9 mouse cellular contexts compared by ENCODE assay signal in the genomic region with DNA sequence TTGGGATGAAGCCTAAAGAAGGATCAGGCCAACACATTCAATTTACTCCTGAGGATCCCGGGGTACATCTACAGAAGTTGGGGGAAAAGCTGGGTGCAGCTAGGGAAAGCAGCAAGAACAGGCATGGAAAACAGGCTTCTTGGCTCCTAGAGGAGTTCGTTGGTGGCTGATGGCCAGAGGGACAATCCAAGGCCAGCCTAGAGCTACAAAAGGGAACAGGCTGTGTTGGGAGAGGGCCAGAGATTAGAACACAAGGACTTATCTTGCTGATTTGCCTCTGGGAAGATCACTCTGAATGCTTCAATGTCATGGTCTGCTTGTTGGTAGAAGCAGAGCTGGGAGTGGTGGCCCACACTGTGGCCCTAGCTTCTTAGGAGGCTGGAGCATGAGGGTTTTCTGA. TPM values are rescaled to one million over a fixed set of nuclear protein-coding genes. Genes with fewer than 3 reads are reported as not detected.
A peak's percentile ranks its signal among the peaks of the same experiment; 100 is the strongest.
DNase-seq lines count a peak whose midpoint lies in the region.
"Had no signal": no experiment of that assay in that cellular context is flagged by ENCODE, and none has a peak within 500 bp of the region (broad histone marks: within the 10 kb centered on the region; RNA-seq: fewer than 3 reads in every experiment).

No protein-coding gene starts in this region.

- peak; percentile 75 to 82 for DNase-seq in heart, adult 18-20 months
- DNase-seq in heart, postnatal 25 days (ENCODE audit: low spot score), result no peak
- peak; percentile 82 for DNase-seq in ovary, adult 18-20 months (ENCODE audit: low spot score)
- no peak for DNase-seq in ovary, postnatal 14 days (ENCODE audit: low spot score)
- DNase-seq in adrenal gland, postnatal 25 days, result peak; percentile 65
- peak; percentile 85 for DNase-seq in testis, postnatal 14 days (ENCODE audit: low spot score)
- no peak for DNase-seq in MN1 (ENCODE audit: low spot score)
- DNase-seq: kidney, adult 8-10 months; thymus, adult 2 months had no signal

- intact Hi-C loops in heart, postnatal 25 days (cut with DNase I), result no loop called here

RNA-seq across cellular contexts. Expression of gene Map4, which starts 13.3 kb away (rescaled TPM):
- 100 to 1,000 TPM; 314 to 326 TPM for total RNA-seq in heart, adult 18-20 months (2021)
- total RNA-seq in heart, postnatal 25 days (2021), result 100 to 1,000 TPM; 283 TPM
- 83.4 and 92.8 TPM in 2 replicates for total RNA-seq in adrenal gland, postnatal 25 days (2021)

RNA-seq across cellular contexts. Expression of gene Cdc25a, which starts 42.6 kb away (rescaled TPM):
- total RNA-seq in heart, adult 18-20 months (2021), result 1 to 10 TPM; 4.7 to 5.3 TPM
- total RNA-seq in heart, postnatal 25 days (2021), result 1 to 10 TPM; 5.1 to 6.1 TPM
- total RNA-seq in adrenal gland, postnatal 25 days (2021), result 11.5 and 12.9 TPM in 2 replicates

Comparison
In these comparisons a context has a peak if more than half of its experiments do, and no peak if none do; other contexts are left out.
1. DNase-seq: peak in heart, adult 18-20 months (2 of 2), ovary, adult 18-20 months (single experiment), adrenal gland, postnatal 25 days (single experiment) and testis, postnatal 14 days (single experiment); none in heart, postnatal 25 days (single experiment), ovary, postnatal 14 days (single experiment) and MN1 (single experiment).